13 mouse cellular contexts compared by ENCODE assay signal in genomic region chr19:55580152-55580551, GRCm38 (mm10).
"Had no signal": no experiment of that assay in that cellular context is flagged by ENCODE, and none has a peak within 500 bp of the region (broad histone marks: within the 10 kb centered on the region; RNA-seq: fewer than 3 reads in every experiment).

No protein-coding gene starts in this region.

- H3K4me3 ChIP-seq: left cerebral cortex, adult 2 months; limb, embryonic 15.5 days; liver, embryonic 12.5 days; midbrain, embryonic 10.5 days; myocyte; neural tube, embryonic 12.5 days had no signal

- H3K27ac ChIP-seq: left cerebral cortex, adult 2 months; limb, embryonic 15.5 days; liver, embryonic 12.5 days; neural tube, embryonic 12.5 days had no signal

- ATAC-seq: liver, embryonic 12.5 days had no signal

- H3K27me3 ChIP-seq: liver, embryonic 12.5 days had no signal

- DNase-seq: lung, embryonic 14.5 days; lung, postnatal 10 days; lung, postnatal 4 days; midbrain, embryonic 14.5 days; right cerebral cortex, postnatal 4 days; spleen, adult 18-20 months; thymus, postnatal 4 days had no signal

- H3K36me3 ChIP-seq: limb, embryonic 15.5 days; liver, embryonic 12.5 days; midbrain, embryonic 10.5 days; neural tube, embryonic 12.5 days had no signal

- H3K9ac ChIP-seq: limb, embryonic 15.5 days; liver, embryonic 12.5 days; lung, embryonic 14.5 days; neural tube, embryonic 12.5 days had no signal

- H3K9me3 ChIP-seq: limb, embryonic 15.5 days; liver, embryonic 12.5 days; midbrain, embryonic 10.5 days; neural tube, embryonic 12.5 days had no signal

- H3K4me2 ChIP-seq: limb, embryonic 15.5 days; liver, embryonic 12.5 days; lung, embryonic 14.5 days; neural tube, embryonic 12.5 days had no signal
